Mouse (Mus musculus): ENCODE results near the gene Csnk1g1.

DNA sequence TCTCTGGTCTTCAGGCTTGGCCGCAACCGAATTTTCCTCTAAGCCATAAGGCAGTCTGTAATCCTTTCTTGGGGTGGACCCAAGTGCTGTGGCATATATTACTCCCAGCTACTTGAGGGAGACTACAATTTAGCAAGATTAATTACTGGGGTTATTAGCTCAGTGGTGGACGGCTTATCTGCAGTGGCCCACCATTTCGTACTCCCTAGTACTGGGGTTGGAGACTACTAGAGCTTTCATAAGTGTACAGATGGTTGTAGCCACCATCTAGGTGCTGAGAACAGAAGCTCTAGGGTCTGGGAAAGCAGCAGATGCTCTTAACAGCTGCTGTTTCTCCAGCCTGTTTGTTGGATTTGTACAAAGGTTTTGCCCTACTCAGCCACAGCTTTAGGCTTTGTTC lies 152.3 kb downstream of the Csnk1g1 start:
- no peak for TF ChIP-seq GATA1 (IDR thresholded peaks at IDR 0.05; ENCODE audit: borderline replicate concordance, low read length)
- no peak for TF ChIP-seq FLI1 (IDR thresholded peaks at IDR 0.05; ENCODE audit: low read length)

Data from megakaryocyte, embryonic 14.5 days (primary cell).